Mouse (Mus musculus) heart, adult 2 months (tissue): ENCODE data around the gene Agl. TPM values are rescaled to one million over a fixed set of nuclear protein-coding genes. Genes with fewer than 3 reads are reported as not detected.

ENCODE experiments used
- DNase-seq, 2 experiments: peaks; one replicate each; pipeline ENCODE4 v3.0.0; 2021
- H3K27ac ChIP-seq: fragments of 200-600 bp; 2 replicates; pipeline ENCODE4 v1.8.1; 2022
- H3K27me3 ChIP-seq: fragments of 200-500 bp; 2 replicates; pipeline ENCODE4 v1.6.1; 2012; ENCODE audit warnings: mild to moderate bottlenecking, low read length, inconsistent platforms, mixed read lengths; ENCODE audit not compliant: control insufficient read depth, insufficient read depth
- H3K36me3 ChIP-seq: fragments of 200-500 bp; 2 replicates; pipeline ENCODE4 v1.6.1; 2012; ENCODE audit warnings: low read length, inconsistent platforms; ENCODE audit not compliant: control insufficient read depth, insufficient read depth
- H3K4me1 ChIP-seq: fragments of 200-500 bp; 2 replicates; pipeline ENCODE4 v1.6.1; 2011; ENCODE audit warnings: low read length; ENCODE audit not compliant: control insufficient read depth, insufficient read depth
- H3K4me3 ChIP-seq: fragments of 200-600 bp; 2 replicates; pipeline ENCODE4 v1.8.1; 2022
- H3K79me2 ChIP-seq: fragments of 200-500 bp; replicated peaks from 2 replicates; pipeline ENCODE4 v1.6.1; 2012; ENCODE audit warnings: mild to moderate bottlenecking, inconsistent platforms, low read length, moderate library complexity, mixed read lengths; ENCODE audit not compliant: control insufficient read depth, insufficient read depth
- H3K9ac ChIP-seq: fragments of 200-500 bp; 2 replicates; pipeline ENCODE4 v1.6.1; 2012; ENCODE audit warnings: low read depth, mild to moderate bottlenecking, control low read depth, inconsistent platforms, low read length, mixed read lengths
- CTCF ChIP-seq: fragments of 200-600 bp; IDR thresholded peaks from 2 replicates; pipeline ENCODE4 v1.8.1; 2022; ENCODE audit warnings: antibody characterized with exemption, mild to moderate bottlenecking, moderate library complexity
- EP300 ChIP-seq: fragments of 200-500 bp; IDR thresholded peaks from 2 replicates; pipeline ENCODE4 v1.6.1; 2011; ENCODE audit warnings: low read depth, low read length, control low read depth; ENCODE audit not compliant: insufficient read depth
- POLR2A ChIP-seq: fragments of 200-500 bp; IDR thresholded peaks from 2 replicates; pipeline ENCODE4 v1.6.1; 2011; ENCODE audit warnings: mild to moderate bottlenecking, low read depth, low read length, control low read depth; ENCODE audit not compliant: insufficient read depth
- WGBS: fragments of 180-500 bp; shearing (Covaris S2); methylation state at CpG from one replicate; pipeline ENCODE4 v1.1.7; 2018; 5-methylcytosine and 5-hydroxymethylcytosine counted together
- intact Hi-C: fragments of 180-260 bp; cut with DNase I; formaldehyde crosslinking; loops from one replicate; pipeline ENCODE4 v1.15.1; 2025
- polyA plus RNA-seq: library from polyadenylated mRNA; depleted of rRNA; stranded (reverse); fragments of >200 nt; gene quantifications from 2 replicates; pipeline ENCODE4 v1.2.3, GENCODE M21; 2012
- total RNA-seq, 2 experiments: library from RNA; stranded (reverse); gene quantifications; 2 replicates each; pipeline ENCODE4 v1.2.3; 2021

Agl gene
- total and polyA plus RNA-seq, 3 experiments: 41.1 to 200 (median 173) TPM

DNA sequence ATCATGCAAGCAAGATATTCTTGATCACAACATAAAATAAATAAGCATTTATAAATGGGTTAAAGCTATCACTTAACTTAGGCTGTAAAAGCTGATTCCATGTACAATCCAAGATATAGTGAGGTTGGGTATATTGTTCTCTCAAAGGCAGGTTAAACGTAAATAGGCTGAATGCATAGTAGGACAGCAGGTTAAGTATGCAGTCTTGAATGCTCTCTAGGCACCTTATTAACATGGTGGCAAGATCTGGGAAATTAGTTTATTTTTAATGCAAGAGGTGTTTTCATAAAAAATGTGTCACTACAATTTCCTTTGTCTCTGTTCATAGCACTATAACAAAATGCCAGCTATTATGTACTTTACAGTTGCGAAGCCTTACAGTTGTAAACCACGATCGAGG lies 27.4 kb upstream of the Agl start:
- WGBS: 56% methylated on average over 4 of the region's 4 CpGs
- H3K36me3 ChIP-seq: no peaks in the 10 kb centered on the region; the same call in 1 of the 2 replicates
- H3K79me2 ChIP-seq: no peaks in the 10 kb centered on the region
- peak overlapping the region; percentile 71 for H3K27ac ChIP-seq
- H3K4me3 ChIP-seq: peak overlapping the region; percentile 40; the same call in 1 of the 2 replicates
- no peak overlapping the region for H3K9ac ChIP-seq
- no peaks in the 10 kb centered on the region for H3K27me3 ChIP-seq
- no peak for DNase-seq
- TF ChIP-seq CTCF: no peak
- TF ChIP-seq POLR2A: no peak
- no peak for TF ChIP-seq EP300
- peaks cover 1% of the 10 kb centered on the region; the same call in 1 of the 2 replicates for H3K4me1 ChIP-seq
- intact Hi-C loops: loop anchor here (5.0 to 10.0 kb wide), 3 partner anchors 68 to 503 kb away; partner anchors contain the start of gene Sass6

DNA sequence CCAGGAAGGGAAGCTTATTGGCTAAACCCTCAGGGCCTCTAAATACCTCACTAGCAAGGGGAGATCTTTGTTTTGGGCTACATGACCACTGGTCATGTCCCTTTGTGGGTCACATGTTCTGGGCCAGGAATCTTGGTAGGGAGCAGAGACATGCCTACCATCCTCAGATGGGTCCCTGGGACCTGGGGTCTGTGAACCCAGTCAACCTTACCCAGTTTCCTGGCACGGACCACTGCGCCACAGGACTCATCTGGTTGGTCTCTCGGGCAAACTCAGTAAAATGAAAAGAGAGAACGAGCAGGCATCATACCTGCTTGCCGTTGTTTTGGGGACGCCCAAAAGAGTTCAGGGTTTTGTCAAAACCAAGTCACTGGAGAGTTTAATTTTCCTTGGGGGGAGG lies 26.3 kb upstream of the Agl start:
- H3K9ac ChIP-seq: no peak overlapping the region
- intact Hi-C loops: loop anchor here (10.0 kb wide), 1 partner anchor 239 kb away; the partner anchor contains the start of gene Sass6
- no peak for DNase-seq
- no peak overlapping the region for H3K4me3 ChIP-seq
- H3K27me3 ChIP-seq: no peaks in the 10 kb centered on the region
- 95% methylated on average over 6 of the region's 6 CpGs for WGBS
- H3K36me3 ChIP-seq: no peaks in the 10 kb centered on the region; the same call in 1 of the 2 replicates
- no peak overlapping the region for H3K27ac ChIP-seq
- no peak for TF ChIP-seq CTCF
- TF ChIP-seq POLR2A: no peak
- no peak for TF ChIP-seq EP300
- H3K79me2 ChIP-seq: no peaks in the 10 kb centered on the region
- peaks cover 1% of the 10 kb centered on the region; the same call in 1 of the 2 replicates for H3K4me1 ChIP-seq

DNA sequence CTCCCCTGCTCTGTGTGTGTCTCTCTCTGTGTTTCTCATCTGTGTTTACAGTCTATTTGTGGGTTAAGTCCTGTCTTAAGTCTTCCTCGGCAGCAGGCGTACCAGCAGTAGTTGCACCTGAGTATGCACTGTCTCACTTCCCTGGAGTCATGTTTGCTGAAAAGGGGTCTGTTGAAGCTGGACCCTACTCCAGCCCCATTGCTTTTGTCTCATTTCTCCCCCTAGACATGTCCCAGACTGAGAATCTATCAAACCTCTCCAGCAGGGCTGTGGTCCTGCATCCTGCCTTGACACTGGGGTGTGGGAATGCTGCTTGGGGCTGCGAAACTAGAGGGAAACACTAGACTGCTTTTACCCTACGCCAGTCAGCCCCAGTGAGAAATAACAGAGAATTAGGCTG lies 25.5 kb upstream of the Agl start:
- TF ChIP-seq POLR2A (no peak), CTCF (no peak), EP300 (no peak)
- H3K27me3 ChIP-seq: no peaks in the 10 kb centered on the region
- H3K9ac ChIP-seq: no peak overlapping the region
- no peaks in the 10 kb centered on the region; the same call in 1 of the 2 replicates for H3K36me3 ChIP-seq
- no peak overlapping the region for H3K27ac ChIP-seq
- H3K79me2 ChIP-seq: no peaks in the 10 kb centered on the region
- intact Hi-C loops: loop anchor here (10.0 kb wide), 1 partner anchor 239 kb away; the partner anchor contains the start of gene Sass6
- H3K4me3 ChIP-seq: no peak overlapping the region
- H3K4me1 ChIP-seq: peaks cover 1% of the 10 kb centered on the region; the same call in 1 of the 2 replicates
- no peak for DNase-seq
- WGBS: 76% methylated on average over 4 of the region's 4 CpGs

DNA sequence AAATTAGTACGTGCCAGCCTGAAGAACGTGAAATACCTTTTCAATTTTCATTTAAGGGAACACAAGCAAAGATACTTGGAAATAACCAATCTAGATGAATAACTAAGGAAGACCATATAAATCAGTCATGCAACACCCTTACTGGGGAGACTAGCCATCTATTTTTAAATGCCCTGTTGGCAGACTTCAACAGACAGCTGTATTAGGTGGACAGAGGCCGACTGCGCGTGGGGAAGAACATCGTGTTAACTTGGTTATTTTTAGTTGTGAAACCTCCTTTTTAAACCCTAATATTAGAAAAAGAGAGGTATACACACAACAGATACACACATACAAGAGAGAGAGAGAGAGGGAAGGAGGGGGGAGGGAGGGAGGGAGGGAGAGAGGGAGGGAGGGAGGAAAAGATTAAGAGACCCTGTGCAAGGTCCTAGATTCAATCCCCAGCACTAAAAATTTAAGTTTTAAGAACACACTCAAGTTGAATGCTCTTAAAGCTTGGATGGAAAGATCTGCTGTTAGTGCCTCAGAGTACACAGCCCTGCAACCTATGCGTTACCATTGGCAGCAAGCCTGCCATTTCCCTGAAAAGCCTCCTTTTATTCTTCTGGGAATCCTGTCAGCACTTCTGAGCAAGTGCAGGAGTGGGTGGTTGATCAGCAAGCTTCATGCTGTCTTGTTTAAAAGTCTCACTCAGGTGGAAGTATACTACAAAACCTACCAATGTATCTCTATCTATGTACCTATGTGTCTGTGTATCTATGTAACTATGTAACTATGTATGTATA lies 24.8 kb upstream of the Agl start:
- TF ChIP-seq CTCF: no peak
- no peak for TF ChIP-seq POLR2A
- no peak for TF ChIP-seq EP300
- Histone ChIP-seq H3K27me3 (no peaks in the 10 kb centered on the region), H3K36me3 (no peaks in the 10 kb centered on the region; the same call in 1 of the 2 replicates), H3K9ac (no peak overlapping the region; the same call in 1 of the 2 replicates), H3K4me1 (peaks cover 1% of the 10 kb centered on the region; the same call in 1 of the 2 replicates), H3K27ac (peak overlapping the region; percentile 74), H3K79me2 (no peaks in the 10 kb centered on the region), H3K4me3 (no peak overlapping the region)
- 52% methylated on average over 7 of the region's 7 CpGs for WGBS
- peak; percentile 22 to 23 for DNase-seq
- intact Hi-C loops: loop anchor here (10.0 kb wide), 1 partner anchor 238 kb away; the partner anchor contains the start of gene Sass6

DNA sequence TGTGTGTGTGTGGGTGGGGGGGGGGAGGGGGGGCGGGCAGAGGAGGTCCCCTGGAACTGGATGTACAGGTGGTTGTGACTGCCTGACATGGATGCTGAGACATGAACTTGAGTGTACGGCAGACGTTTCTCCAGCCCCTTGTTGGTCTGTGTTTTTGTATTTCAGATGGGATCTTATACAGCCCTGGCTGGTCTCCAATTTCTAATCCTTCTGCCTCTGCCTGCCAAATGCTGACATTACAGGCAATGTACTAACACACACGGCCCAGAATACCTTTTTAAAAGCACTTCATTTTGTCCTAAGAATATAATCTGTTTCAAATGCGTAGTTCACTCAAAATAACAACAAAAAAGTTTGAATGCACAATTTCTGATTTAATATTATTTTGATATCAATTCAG lies 23.4 kb upstream of the Agl start:
- no peaks in the 10 kb centered on the region for H3K27me3 ChIP-seq
- H3K9ac ChIP-seq: no peak overlapping the region
- intact Hi-C loops: loop anchor here (10.0 kb wide), 1 partner anchor 237 kb away; the partner anchor contains the start of gene Sass6
- peaks cover 1% of the 10 kb centered on the region; the same call in 1 of the 2 replicates for H3K4me1 ChIP-seq
- no peak for DNase-seq
- H3K36me3 ChIP-seq: no peaks in the 10 kb centered on the region; the same call in 1 of the 2 replicates
- no peak overlapping the region for H3K4me3 ChIP-seq
- no peaks in the 10 kb centered on the region for H3K79me2 ChIP-seq
- 48% methylated on average over 5 of the region's 5 CpGs for WGBS
- H3K27ac ChIP-seq: no peak overlapping the region
- TF ChIP-seq CTCF (0 out of 2 replicates have a peak, but pooled peaks have one; percentile 8), POLR2A (no peak)
